Mouse (Mus musculus) olfactory bulb, adult 2 months (tissue): Measurements from ENCODE around the gene Mpst. TPM values are rescaled to one million over a fixed set of nuclear protein-coding genes. Genes with fewer than 3 reads are reported as not detected.
A peak's percentile ranks its signal among the peaks of the same experiment; 100 is the strongest.

Experiments
- H3K27ac ChIP-seq: fragments of 200-500 bp; 2 replicates; pipeline ENCODE4 v1.5.1; 2012; ENCODE audit warnings: low read depth, low read length; ENCODE audit not compliant: insufficient read depth
- H3K4me1 ChIP-seq: fragments of 200-500 bp; 2 replicates; pipeline ENCODE4 v1.6.1; 2012; ENCODE audit warnings: low read length; ENCODE audit not compliant: control insufficient read depth, insufficient read depth
- H3K4me3 ChIP-seq: fragments of 200-500 bp; 2 replicates; pipeline ENCODE4 v1.5.1; 2012; ENCODE audit warnings: mild to moderate bottlenecking, low read depth, low read length, moderate library complexity; ENCODE audit not compliant: insufficient read depth
- CTCF ChIP-seq: fragments of 200-500 bp; IDR thresholded peaks from 2 replicates; pipeline ENCODE4 v1.5.1; 2012; ENCODE audit warnings: low read depth, mild to moderate bottlenecking, low read length, moderate library complexity; ENCODE audit not compliant: insufficient read depth
- POLR2A ChIP-seq: fragments of 200-500 bp; IDR thresholded peaks from 2 replicates; pipeline ENCODE4 v1.6.1; 2012; ENCODE audit warnings: mild to moderate bottlenecking, low read depth, low read length, moderate library complexity; ENCODE audit not compliant: insufficient read depth
- WGBS: fragments of 180-500 bp; shearing (Covaris S2); methylation state at CpG from one replicate; pipeline ENCODE4 v1.1.7; 2018; 5-methylcytosine and 5-hydroxymethylcytosine counted together
- polyA plus RNA-seq: library from polyadenylated mRNA; stranded (reverse); fragments of >200 nt; gene quantifications from 2 replicates; pipeline ENCODE4 v1.2.4, GENCODE M21; 2012; ENCODE audit warnings: low replicate concordance; ENCODE audit not compliant: missing spikeins, insufficient read depth, insufficient read length

The Mpst gene
- polyA plus RNA-seq, 1 experiment = not detected

- H3K27ac ChIP-seq = no peak overlapping the region
- H3K4me3 ChIP-seq = no peak overlapping the region
- H3K4me1 ChIP-seq = peaks cover 69% of the 10 kb centered on the region
- WGBS = 63% methylated on average over 8 of the region's 8 CpGs
- TF ChIP-seq POLR2A = no peak
- TF ChIP-seq CTCF = no peak
Measured at GRCm38 (mm10) chr15:78438505-78438904, 32.3 kb downstream of the Mpst start.

- 75% methylated on average over 9 of the region's 9 CpGs for WGBS
- no peak for TF ChIP-seq POLR2A
- Histone ChIP-seq H3K27ac (no peak overlapping the region), H3K4me3 (no peak overlapping the region), H3K4me1 (peaks cover 71% of the 10 kb centered on the region)
Measured at GRCm38 (mm10) chr15:78438973-78439372, 32.8 kb downstream of the Mpst start.

DNA sequence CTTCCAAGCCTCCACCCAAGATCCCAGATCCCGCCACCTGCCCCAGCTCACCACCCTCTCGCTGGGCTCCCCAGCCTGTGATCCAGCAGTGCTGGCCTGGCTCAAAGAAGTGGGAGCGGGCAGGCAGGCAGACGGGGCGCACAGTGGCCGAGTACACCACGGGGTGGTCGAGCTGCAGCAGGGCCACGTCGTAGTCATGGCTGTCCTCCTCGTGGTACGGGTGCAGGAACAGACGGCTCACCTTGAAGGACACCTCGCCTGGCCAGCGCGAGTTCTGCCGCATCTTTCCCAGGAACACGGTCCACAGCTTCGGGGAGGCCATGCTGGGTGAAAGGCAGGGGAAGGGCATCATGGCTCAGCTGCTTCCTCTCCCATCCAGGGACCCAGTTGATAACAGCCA lies 36.0 kb downstream of the Mpst start:
- Histone ChIP-seq H3K27ac (no peak overlapping the region), H3K4me1 (peaks cover 50% of the 10 kb centered on the region), H3K4me3 (no peak overlapping the region)
- no peak for TF ChIP-seq POLR2A
- no peak for TF ChIP-seq CTCF
- 93% methylated on average over 19 of the region's 19 CpGs for WGBS

DNA sequence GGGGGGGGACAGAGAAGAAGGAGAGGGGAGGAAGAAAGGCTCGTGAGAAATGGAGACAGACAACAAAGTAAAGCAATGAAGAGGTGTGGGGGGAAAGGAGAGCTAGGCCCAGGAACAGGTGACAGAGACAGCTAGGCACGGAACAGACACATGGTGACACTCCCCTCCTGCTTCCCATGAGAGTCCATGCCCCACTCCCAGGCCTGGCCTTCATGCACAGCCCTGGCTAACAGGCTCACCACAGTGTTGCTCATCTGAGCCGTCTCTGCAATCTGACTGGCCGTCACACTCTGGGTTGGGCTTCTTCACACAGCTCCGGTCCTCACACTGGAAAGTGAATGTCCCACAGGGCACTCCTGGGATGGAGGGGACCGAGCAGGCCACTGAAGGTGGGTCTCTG lies 37.6 kb downstream of the Mpst start:
- Histone ChIP-seq H3K4me1 (peaks cover 39% of the 10 kb centered on the region), H3K4me3 (no peak overlapping the region), H3K27ac (no peak overlapping the region)
- WGBS = 74% methylated on average over 6 of the region's 6 CpGs
- TF ChIP-seq CTCF (no peak), POLR2A (no peak)

DNA sequence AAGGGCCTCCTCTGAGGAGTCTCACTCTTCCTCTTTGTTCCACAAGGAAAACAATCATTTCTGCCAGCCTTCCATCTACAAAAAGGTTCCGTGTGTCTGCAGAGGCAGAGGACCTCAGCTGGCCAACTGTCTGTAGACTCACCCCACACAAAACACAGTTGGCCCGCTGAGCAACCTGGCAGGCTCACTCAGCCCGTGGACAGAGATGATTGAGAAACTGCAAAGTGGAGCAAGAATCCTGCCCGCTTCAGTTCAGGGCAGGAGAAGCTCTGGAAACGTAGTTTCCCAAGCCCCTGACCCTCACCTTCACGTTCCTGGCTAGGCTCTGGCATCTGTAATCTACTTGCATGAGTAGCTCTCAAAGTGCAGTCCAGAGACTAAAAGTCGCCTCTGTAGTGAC lies 40.9 kb downstream of the Mpst start:
- no peak overlapping the region for H3K27ac ChIP-seq
- no peak overlapping the region for H3K4me3 ChIP-seq
- H3K4me1 ChIP-seq = peaks cover 36% of the 10 kb centered on the region
- TF ChIP-seq POLR2A (no peak), CTCF (no peak)
- WGBS = 32% methylated on average over 7 of the region's 7 CpGs

- Histone ChIP-seq H3K4me1 (peaks cover 36% of the 10 kb centered on the region), H3K27ac (peak overlapping the region; percentile 76), H3K4me3 (no peak overlapping the region)
- WGBS = under 1% methylated on average over 22 of the region's 22 CpGs
- TF ChIP-seq CTCF (peak; percentile 81), POLR2A (no peak)
Measured at GRCm38 (mm10) chr15:78447746-78448535, 41.7 kb downstream of the Mpst start.

DNA sequence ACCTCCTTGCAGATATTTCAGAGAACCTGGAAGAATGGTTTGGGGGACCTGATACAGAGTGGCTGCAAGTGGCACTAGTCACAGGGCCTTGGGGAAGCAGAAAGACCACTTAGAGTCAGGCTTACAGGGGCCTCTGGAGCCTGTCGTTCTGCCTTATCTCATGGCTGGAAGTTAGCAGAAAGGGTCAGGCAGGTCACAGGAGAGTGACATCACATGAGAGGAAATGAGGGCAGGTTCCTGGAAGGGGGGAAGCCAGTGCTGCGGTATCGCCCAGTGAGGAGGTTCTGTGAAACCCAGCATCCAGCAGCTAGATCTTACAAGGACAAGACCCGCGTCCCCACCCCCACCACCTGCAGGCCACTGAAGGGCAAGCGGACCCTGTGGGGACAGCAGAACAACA lies 42.9 kb downstream of the Mpst start:
- 81% methylated on average over 6 of the region's 6 CpGs for WGBS
- H3K4me3 ChIP-seq = no peak overlapping the region
- peak overlapping the region; percentile 47 for H3K27ac ChIP-seq
- TF ChIP-seq POLR2A (no peak), CTCF (no peak)
- H3K4me1 ChIP-seq = peaks cover 32% of the 10 kb centered on the region

GRCm38 (mm10) chr15:78449694-78450418 lies 43.6 kb downstream of the Mpst start:
- TF ChIP-seq CTCF (no peak), POLR2A (no peak)

GRCm38 (mm10) chr15:78450419-78450768 lies 44.2 kb downstream of the Mpst start:
- Histone ChIP-seq H3K4me3 (no peak overlapping the region), H3K27ac (peak overlapping the region; percentile 34), H3K4me1 (peaks cover 38% of the 10 kb centered on the region)
- TF ChIP-seq POLR2A = no peak
- 0 out of 2 replicates have a peak, but pooled peaks have one; percentile 23 for TF ChIP-seq CTCF
- 76% methylated on average over 6 of the region's 6 CpGs for WGBS

More at GRCm38 (mm10) chr15:78449694-78450418, 43.6 kb downstream of the Mpst start:
- peak overlapping the region; percentile 47 for H3K27ac ChIP-seq
- 14% methylated on average over 7 of the region's 7 CpGs for WGBS
- H3K4me3 ChIP-seq = no peak overlapping the region
- H3K4me1 ChIP-seq = peaks cover 32% of the 10 kb centered on the region
